Mouse (Mus musculus): ENCODE data around the gene Gm6408. TPM values are rescaled to one million over a fixed set of nuclear protein-coding genes. Genes with fewer than 3 reads are reported as not detected.
"Not testable (repeated sequence)": the region's sequence is repeated elsewhere in the genome, so short reads cannot be mapped to it uniquely, and the experiment has no call there.

The Gm6408 gene
- polyA plus RNA-seq (2017; shearing (Covaris generic)) = not detected

GRCm38 (mm10) chr5:146481665-146482064, at the start of gene Gm6408:
TSS of gene Gm6408 (plus strand) at chr5:146481965.
- ATAC-seq = not testable (repeated sequence)

- ATAC-seq = no peak
Observed at GRCm38 (mm10) chr5:146432476-146432875, 49.3 kb upstream of the Gm6408 start.

GRCm38 (mm10) chr5:146435316-146435715, 46.4 kb upstream of the Gm6408 start:
- ATAC-seq = no peak

GRCm38 (mm10) chr5:146436796-146437195, 45.0 kb upstream of the Gm6408 start:
- no peak for ATAC-seq

GRCm38 (mm10) chr5:146439152-146439781, 42.5 kb upstream of the Gm6408 start:
- ATAC-seq = no peak

- ATAC-seq = no peak
Observed at GRCm38 (mm10) chr5:146440273-146440672, 41.5 kb upstream of the Gm6408 start.

- no peak for ATAC-seq
Observed at GRCm38 (mm10) chr5:146442767-146443166, 39.0 kb upstream of the Gm6408 start.

- ATAC-seq = no peak
Observed at GRCm38 (mm10) chr5:146446633-146447032, 35.1 kb upstream of the Gm6408 start.

GRCm38 (mm10) chr5:146451592-146452254, 30.0 kb upstream of the Gm6408 start:
- ATAC-seq = no peak

GRCm38 (mm10) chr5:146453556-146453955, 28.2 kb upstream of the Gm6408 start:
- no peak for ATAC-seq

GRCm38 (mm10) chr5:146461612-146462011, 20.2 kb upstream of the Gm6408 start:
- ATAC-seq = no peak

GRCm38 (mm10) chr5:146466663-146467062, 15.1 kb upstream of the Gm6408 start:
- ATAC-seq = no peak

GRCm38 (mm10) chr5:146468311-146468710, 13.5 kb upstream of the Gm6408 start:
- ATAC-seq = no peak

GRCm38 (mm10) chr5:146470821-146471220, 10.9 kb upstream of the Gm6408 start:
- ATAC-seq = no peak

GRCm38 (mm10) chr5:146471311-146471710, 10.5 kb upstream of the Gm6408 start:
- no peak for ATAC-seq

- ATAC-seq = no peak
Observed at GRCm38 (mm10) chr5:146471821-146472220, 9.9 kb upstream of the Gm6408 start.

- ATAC-seq = not testable (repeated sequence)
Observed at GRCm38 (mm10) chr5:146479564-146479963, 2.2 kb upstream of the Gm6408 start.

GRCm38 (mm10) chr5:146488959-146489358, 7.2 kb downstream of the Gm6408 start:
- not testable (repeated sequence) for ATAC-seq

- not testable (repeated sequence) for ATAC-seq
Observed at GRCm38 (mm10) chr5:146491063-146491462, 9.3 kb downstream of the Gm6408 start, which contains the start of gene Gm6370. TSS of gene Gm6370 (plus strand) at chr5:146491363.

GRCm38 (mm10) chr5:146502099-146502498, 20.3 kb downstream of the Gm6408 start, which contains the start of gene 4930449I24Rik:
TSS of gene 4930449I24Rik (plus strand) at chr5:146502399.
- not testable (repeated sequence) for ATAC-seq

- not testable (repeated sequence) for ATAC-seq
Observed at GRCm38 (mm10) chr5:146513823-146514222, 32.1 kb downstream of the Gm6408 start, which contains the start of gene Gm3402. TSS of gene Gm3402 (plus strand) at chr5:146514123.

GRCm38 (mm10) chr5:146525501-146525900, 43.7 kb downstream of the Gm6408 start, which contains the start of gene Gm3404:
TSS of gene Gm3404 (plus strand) at chr5:146525801.
- ATAC-seq = not testable (repeated sequence)
